Mouse (Mus musculus): Measurements from ENCODE around the gene Exoc3l4. TPM values are rescaled to one million over a fixed set of nuclear protein-coding genes. Genes with fewer than 3 reads are reported as not detected.

The Exoc3l4 gene
- polyA plus RNA-seq (2017; shearing (Covaris generic)): not detected

DNA sequence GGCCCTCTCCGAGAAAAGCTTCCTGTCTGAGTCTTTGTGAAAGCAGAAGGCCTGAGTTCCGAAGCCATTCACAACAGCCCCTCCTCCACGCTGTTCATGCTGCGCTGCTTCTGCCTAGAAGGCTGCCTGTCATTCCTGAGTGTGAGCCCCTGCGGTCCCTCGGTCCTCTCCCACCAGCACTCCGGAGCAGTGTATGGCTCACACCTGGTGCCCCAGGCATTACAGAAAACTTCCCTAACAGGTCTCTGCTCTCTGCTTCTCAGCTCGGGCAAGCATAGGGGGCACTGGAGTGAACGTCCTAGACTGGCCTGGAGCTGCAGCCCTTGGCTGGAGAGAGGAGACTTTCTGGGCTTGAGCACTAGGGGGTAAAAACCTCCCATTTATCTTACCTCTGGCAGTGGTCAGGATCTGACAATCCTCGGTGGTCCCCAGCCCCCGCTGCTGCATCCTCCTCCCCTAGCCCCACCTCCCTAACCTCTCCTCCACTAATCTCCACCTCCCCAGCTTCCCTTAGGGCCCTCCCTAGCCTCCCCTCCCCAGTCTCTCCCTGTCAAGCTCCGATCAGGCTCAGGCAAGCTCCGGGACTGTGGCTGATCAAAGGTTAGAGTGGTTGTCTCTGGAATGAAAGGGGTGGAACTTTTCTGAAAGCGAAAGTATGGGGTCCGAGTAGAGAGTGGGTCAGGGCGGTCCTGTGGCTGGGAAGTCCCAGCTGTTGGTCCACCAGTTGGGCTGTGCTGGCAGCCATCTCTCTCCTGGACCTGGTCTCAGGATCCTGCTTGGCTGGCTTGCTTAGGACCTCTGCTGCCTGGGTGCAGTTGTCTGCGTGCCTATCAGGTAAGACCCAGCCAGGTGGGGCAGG lies at the start of gene Exoc3l4:
Gene Exoc3l4 (plus strand): TSS at position 97 of the 859 bp plus-strand sequence.

DNA sequence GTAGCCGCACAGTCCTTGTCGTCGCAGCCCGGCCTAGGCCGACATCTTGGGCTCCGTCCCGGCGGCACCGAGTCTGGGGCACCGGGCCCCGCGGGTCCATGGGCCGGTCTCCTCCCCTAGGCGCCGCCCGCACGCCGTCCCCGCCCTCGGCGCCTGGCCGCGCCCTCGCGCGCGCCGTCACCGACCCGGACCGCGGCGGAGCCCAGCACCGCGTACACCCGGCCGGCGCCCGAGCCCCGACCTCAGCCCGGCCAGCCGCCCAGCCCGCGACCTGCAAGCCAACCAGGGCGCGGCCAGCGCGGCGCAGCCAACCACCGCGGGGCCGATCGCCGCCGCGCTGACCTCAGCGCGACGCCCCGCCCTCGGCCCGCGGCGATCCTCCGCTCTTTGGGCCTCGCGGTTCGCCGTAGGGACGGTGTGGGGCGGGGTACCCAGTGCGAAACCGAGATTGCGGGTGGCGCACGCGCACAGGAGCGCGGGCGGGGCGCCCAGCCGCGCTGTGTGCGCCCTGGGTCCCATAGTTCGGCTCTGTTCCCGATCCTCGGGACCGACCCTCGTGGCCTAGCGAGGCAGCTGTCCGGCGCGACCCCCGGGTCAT lies 39.3 kb upstream of the Exoc3l4 start, which contains the start of gene Cdc42bpb:
Gene Cdc42bpb (minus strand): TSS at position 343 of the 598 bp plus-strand sequence.

DNA sequence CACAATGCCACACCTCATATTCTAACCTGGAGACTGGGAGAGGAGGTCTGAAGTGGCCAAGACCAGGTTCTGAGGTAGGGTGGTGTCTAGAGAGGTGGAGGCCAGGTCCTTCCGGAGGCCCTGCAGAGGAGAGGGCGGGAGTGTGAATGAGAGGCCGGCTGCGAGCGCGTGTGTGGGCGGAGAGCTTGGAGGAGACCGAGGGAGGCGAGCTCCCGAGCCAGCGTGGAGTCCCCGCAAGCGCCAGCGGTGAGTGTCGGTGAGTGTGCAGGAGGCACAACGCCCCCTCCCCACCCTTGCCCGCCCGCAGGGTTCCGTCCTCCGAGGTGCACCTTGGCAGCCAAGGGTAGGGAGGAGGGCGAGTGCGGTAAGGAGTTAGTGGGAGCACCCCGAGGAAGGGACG lies 10.2 kb upstream of the Exoc3l4 start, which contains the start of gene Lbhd2:
Gene Lbhd2 (plus strand): TSS at position 188 of the 400 bp plus-strand sequence.

DNA sequence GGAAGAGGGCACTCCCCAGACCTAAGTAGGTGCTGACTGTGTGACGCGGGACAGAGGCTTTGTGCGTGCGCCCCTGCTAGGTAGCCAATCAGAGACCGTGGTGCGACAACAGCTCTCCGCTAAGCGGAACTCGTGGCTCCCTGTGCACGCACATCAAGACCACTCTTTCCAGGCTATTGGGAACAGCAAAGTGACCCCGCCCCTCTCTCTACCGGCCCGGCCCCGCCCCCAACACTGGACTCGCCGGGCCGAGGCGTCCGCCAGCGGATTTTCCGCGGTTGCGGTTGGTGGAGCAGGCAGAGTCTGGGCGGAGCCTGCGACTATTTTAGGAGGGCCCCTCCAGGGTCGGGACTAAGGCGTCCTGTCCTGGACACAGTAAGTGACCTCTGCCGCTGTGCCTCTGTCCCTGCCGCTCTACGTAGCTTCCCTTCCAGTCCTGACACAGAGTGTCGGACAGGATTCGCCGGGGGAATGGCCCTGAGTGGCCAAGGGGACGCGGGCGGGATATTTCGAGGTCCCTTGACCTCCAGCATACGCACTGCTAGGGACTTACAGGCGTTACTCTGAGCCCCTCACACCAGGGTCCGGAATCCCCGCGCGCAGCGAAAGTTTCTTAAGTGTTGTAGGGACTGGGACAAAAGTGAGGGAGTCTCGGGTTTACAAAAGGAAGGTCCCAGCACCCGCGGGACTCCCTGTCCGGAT lies 25.6 kb downstream of the Exoc3l4 start, which contains the start of gene Tnfaip2:
Gene Tnfaip2 (plus strand): TSS at position 161 of the 702 bp plus-strand sequence.

Other genes starting within 250 kb of the Exoc3l4 start
- not detected for gene 4930595D18Rik, start 232.5 kb upstream of the Exoc3l4 start, polyA plus RNA-seq (2017; shearing (Covaris generic))
- gene Amn, start 145.9 kb upstream of the Exoc3l4 start, polyA plus RNA-seq (2017; shearing (Covaris generic)): not detected
- not detected for gene Cdc42bpb, start 39.3 kb upstream of the Exoc3l4 start, polyA plus RNA-seq (2017; shearing (Covaris generic))
- gene Lbhd2, start 10.2 kb upstream of the Exoc3l4 start, polyA plus RNA-seq (2017; shearing (Covaris generic)): not detected
- not detected for gene Tnfaip2, start 25.5 kb downstream of the Exoc3l4 start, polyA plus RNA-seq (2017; shearing (Covaris generic))
- gene Gm266, start 68.8 kb downstream of the Exoc3l4 start, polyA plus RNA-seq (2017; shearing (Covaris generic)): not detected
- 1,072 TPM for gene Eif5, start 121.0 kb downstream of the Exoc3l4 start, polyA plus RNA-seq (2017; shearing (Covaris generic))
- gene Mark3, start 157.5 kb downstream of the Exoc3l4 start, polyA plus RNA-seq (2017; shearing (Covaris generic)): 123 TPM